Mouse (Mus musculus) v-Abl transformed pro-B cells (cell line): ENCODE data around the gene Fkbp6.

Experiments used
- in situ Hi-C, 2 experiments: fragments of 400-800 bp; cut with MboI; formaldehyde crosslinking; loops; one replicate each; pipeline ENCODE4 v1.15.1; 2025; ENCODE audit not compliant: unreplicated experiment in 2 of 2

Fkbp6 gene

GRCm38 (mm10) chr5:135349862-135350261 is at the start of gene Fkbp6:
Gene Fkbp6 (minus strand): TSS chr5:135350044.
- in situ Hi-C loops = no loop called here

GRCm38 (mm10) chr5:135399382-135399781 is 49.5 kb upstream of the Fkbp6 start:
- in situ Hi-C loops = no loop called here

- in situ Hi-C loops = no loop called here
Measured at GRCm38 (mm10) chr5:135395826-135396225, 46.0 kb upstream of the Fkbp6 start.

- in situ Hi-C loops = no loop called here
Measured at GRCm38 (mm10) chr5:135394004-135394823, 44.4 kb upstream of the Fkbp6 start, which contains the start of gene Pom121. Gene Pom121 (minus strand): TSS chr5:135394546.

- in situ Hi-C loops = no loop called here
Measured at GRCm38 (mm10) chr5:135383771-135384170, 33.9 kb upstream of the Fkbp6 start.

GRCm38 (mm10) chr5:135382746-135383145 is 32.9 kb upstream of the Fkbp6 start:
- in situ Hi-C loops = no loop called here

- in situ Hi-C loops = no loop called here
Measured at GRCm38 (mm10) chr5:135381356-135381925, 31.6 kb upstream of the Fkbp6 start.

GRCm38 (mm10) chr5:135380681-135381080 is 30.8 kb upstream of the Fkbp6 start:
- in situ Hi-C loops = no loop called here

GRCm38 (mm10) chr5:135376341-135376740 is 26.5 kb upstream of the Fkbp6 start:
- in situ Hi-C loops = no loop called here

- in situ Hi-C loops = no loop called here
Measured at GRCm38 (mm10) chr5:135375167-135375566, 25.3 kb upstream of the Fkbp6 start.

- in situ Hi-C loops = no loop called here
Measured at GRCm38 (mm10) chr5:135373601-135374000, 23.8 kb upstream of the Fkbp6 start.

GRCm38 (mm10) chr5:135371195-135371594 is 21.4 kb upstream of the Fkbp6 start:
- in situ Hi-C loops = no loop called here

- in situ Hi-C loops = loop anchor here in 1 of 2 experiments (10.0 kb wide), 1 partner anchor 255 kb away; no protein-coding TSS in a partner anchor
Measured at GRCm38 (mm10) chr5:135369787-135370654, 20.2 kb upstream of the Fkbp6 start, which contains the start of gene Nsun5. Gene Nsun5 (plus strand): TSS chr5:135369953.

GRCm38 (mm10) chr5:135369196-135369595 is 19.4 kb upstream of the Fkbp6 start:
- in situ Hi-C loops = loop anchor here in 1 of 2 experiments (10.0 kb wide), 1 partner anchor 254 kb away; no protein-coding TSS in a partner anchor

- in situ Hi-C loops = loop anchor here in 1 of 2 experiments (10.0 kb wide), 1 partner anchor 254 kb away; no protein-coding TSS in a partner anchor
Measured at GRCm38 (mm10) chr5:135368312-135368711, 18.5 kb upstream of the Fkbp6 start.

- in situ Hi-C loops = loop anchor here in 1 of 2 experiments (10.0 kb wide), 1 partner anchor 253 kb away; no protein-coding TSS in a partner anchor
Measured at GRCm38 (mm10) chr5:135367841-135368240, 18.0 kb upstream of the Fkbp6 start.

GRCm38 (mm10) chr5:135363540-135363939 is 13.7 kb upstream of the Fkbp6 start:
- in situ Hi-C loops = loop anchor here in 1 of 2 experiments (10.0 kb wide), 1 partner anchor 249 kb away; no protein-coding TSS in a partner anchor

- in situ Hi-C loops = loop anchor here in 1 of 2 experiments (10.0 kb wide), 1 partner anchor 248 kb away; no protein-coding TSS in a partner anchor
Measured at GRCm38 (mm10) chr5:135362572-135362971, 12.7 kb upstream of the Fkbp6 start.

GRCm38 (mm10) chr5:135359772-135360171 is 9.9 kb upstream of the Fkbp6 start:
- in situ Hi-C loops = loop anchor here in 1 of 2 experiments (10.0 kb wide), 1 partner anchor 245 kb away; no protein-coding TSS in a partner anchor

- in situ Hi-C loops = no loop called here
Measured at GRCm38 (mm10) chr5:135357556-135357955, 7.7 kb upstream of the Fkbp6 start.
